Mouse (Mus musculus) right cerebral cortex, postnatal 4 days (tissue): ENCODE measurements around the gene Anks1b.

ENCODE experiments used
- DNase-seq: peaks from one replicate; pipeline ENCODE4 v3.0.0-alpha.2; 2022

The Anks1b gene

GRCm38 (mm10) chr10:90751889-90752288, 878.6 kb downstream of the Anks1b start:
- DNase-seq: no peak

- no peak for DNase-seq
Observed at GRCm38 (mm10) chr10:90753106-90753505, 879.8 kb downstream of the Anks1b start.

GRCm38 (mm10) chr10:90757773-90758172, 884.5 kb downstream of the Anks1b start:
- no peak for DNase-seq

GRCm38 (mm10) chr10:90759929-90760328, 886.6 kb downstream of the Anks1b start:
- peak; percentile 43 for DNase-seq

- no peak for DNase-seq
Observed at GRCm38 (mm10) chr10:90766261-90766660, 893.0 kb downstream of the Anks1b start.

GRCm38 (mm10) chr10:90770403-90770955, 897.2 kb downstream of the Anks1b start:
- no peak for DNase-seq

- DNase-seq: no peak
Observed at GRCm38 (mm10) chr10:90771046-90771445, 897.7 kb downstream of the Anks1b start.

GRCm38 (mm10) chr10:90771471-90772226, 898.3 kb downstream of the Anks1b start:
- DNase-seq: no peak

- no peak for DNase-seq
Observed at GRCm38 (mm10) chr10:90779561-90780400, 906.5 kb downstream of the Anks1b start.

- DNase-seq: no peak
Observed at GRCm38 (mm10) chr10:90784981-90785650, 911.8 kb downstream of the Anks1b start.

GRCm38 (mm10) chr10:90785680-90786079, 912.4 kb downstream of the Anks1b start:
- DNase-seq: no peak

GRCm38 (mm10) chr10:90803112-90803511, 929.8 kb downstream of the Anks1b start:
- peak; percentile 13 for DNase-seq

- no peak for DNase-seq
Observed at GRCm38 (mm10) chr10:90804602-90805095, 931.3 kb downstream of the Anks1b start.

GRCm38 (mm10) chr10:90808616-90809310, 935.5 kb downstream of the Anks1b start:
- DNase-seq: no peak

- no peak for DNase-seq
Observed at GRCm38 (mm10) chr10:90809911-90810590, 936.7 kb downstream of the Anks1b start.

GRCm38 (mm10) chr10:90811446-90811845, 938.1 kb downstream of the Anks1b start:
- no peak for DNase-seq

- no peak for DNase-seq
Observed at GRCm38 (mm10) chr10:90813326-90813725, 940.0 kb downstream of the Anks1b start.

- no peak for DNase-seq
Observed at GRCm38 (mm10) chr10:90814412-90814811, 941.1 kb downstream of the Anks1b start.

GRCm38 (mm10) chr10:90818246-90818937, 945.1 kb downstream of the Anks1b start:
- no peak for DNase-seq

- DNase-seq: no peak
Observed at GRCm38 (mm10) chr10:90823438-90823837, 950.1 kb downstream of the Anks1b start.

- no peak for DNase-seq
Observed at GRCm38 (mm10) chr10:90824692-90825091, 951.4 kb downstream of the Anks1b start.
